Mouse (Mus musculus) T-cell, adult 66 days (primary cell): Measurements from ENCODE around the gene Apobec2. TPM values are rescaled to one million over a fixed set of nuclear protein-coding genes. Genes with fewer than 3 reads are reported as not detected.

Experiments
- total RNA-seq, 2 experiments: library from RNA; stranded (reverse); gene quantifications; 3 replicates in 1 of 2; 4 replicates in 1 of 2; pipeline ENCODE4 v1.2.4; 2023

The Apobec2 gene
- 1 to 10 TPM; 2.7 to 5.7 TPM for total RNA-seq

GRCm38 (mm10) chr17:48432158-48432980, at the start of gene Apobec2:
Apobec2 (minus strand) TSS chr17:48432930.

GRCm38 (mm10) chr17:48454688-48455087, 22.0 kb upstream of the Apobec2 start, which contains the start of gene Unc5cl:
Unc5cl (plus strand) TSS chr17:48454901.

GRCm38 (mm10) chr17:48451353-48451675, 18.6 kb upstream of the Apobec2 start, which contains the start of gene Tspo2:
Tspo2 (minus strand) TSS chr17:48451522.

GRCm38 (mm10) chr17:48409380-48410298, 23.1 kb downstream of the Apobec2 start, which contains the start of the genes Nfya and Oard1:
Nfya (minus strand) TSS chr17:48409906.
Oard1 (plus strand) TSS chr17:48410014.

Other genes with a start within 250 kb of the Apobec2 start
- gene Trem1, start 200.2 kb downstream of the Apobec2 start, total RNA-seq, result under 1 TPM in 1 of 2 experiments, not detected in 1; 0.23 TPM
- not detected for gene Trem3, start 185.2 kb downstream of the Apobec2 start, total RNA-seq
- gene Treml4, start 168.6 kb downstream of the Apobec2 start, total RNA-seq, result 1 to 10 TPM; 1.7 to 3.4 TPM
- 10 to 100 TPM; 80.4 to 94.4 TPM for gene Treml2, start 133.4 kb downstream of the Apobec2 start, total RNA-seq
- gene B430306N03Rik, start 116.8 kb downstream of the Apobec2 start, total RNA-seq, result 1 to 10 TPM; 6.5 to 7.4 TPM
- gene Trem2, start 86.5 kb downstream of the Apobec2 start, total RNA-seq, result not detected
- not detected for gene Treml1, start 73.0 kb downstream of the Apobec2 start, total RNA-seq
- gene Nfya, start 23.0 kb downstream of the Apobec2 start, total RNA-seq, result 10 to 100 TPM; 71.0 to 76.6 TPM
- 10 to 100 TPM; 29.3 to 30.7 TPM for gene Oard1, start 22.9 kb downstream of the Apobec2 start, total RNA-seq
- 1 to 10 TPM; 1.3 to 2.2 TPM for gene Tspo2, start 18.6 kb upstream of the Apobec2 start, total RNA-seq
- gene Unc5cl, start 22.0 kb upstream of the Apobec2 start, total RNA-seq, result 10 to 100 TPM; 18.4 to 18.6 TPM